Mouse (Mus musculus) liver, embryonic 15.5 days (tissue): Measurements from ENCODE around the gene Fbxo3. TPM values are rescaled to one million over a fixed set of nuclear protein-coding genes. Genes with fewer than 3 reads are reported as not detected.
A peak's percentile ranks its signal among the peaks of the same experiment; 100 is the strongest.
"Not testable (repeated sequence)": the region's sequence is repeated elsewhere in the genome, so short reads cannot be mapped to it uniquely, and the experiment has no call there.

Experiments
- ATAC-seq: fragments of 200-750 bp; cut with Nextera tagmentation; 2 replicates; pipeline ENCODE4 v1.8.0; 2017; ENCODE audit warnings: moderate number of reproducible peaks, mild to moderate bottlenecking, moderate library complexity; ENCODE audit not compliant: insufficient read depth
- H3K27ac ChIP-seq: fragments of 300-500 bp; sonication (generic); replicated peaks from 2 replicates; pipeline ENCODE4 v1.5.1; 2015; ENCODE audit warnings: mild to moderate bottlenecking, inconsistent platforms
- H3K27me3 ChIP-seq: fragments of 300-500 bp; sonication (generic); 2 replicates; pipeline ENCODE4 v1.6.1; 2015; ENCODE audit warnings: mild to moderate bottlenecking, inconsistent platforms
- H3K36me3 ChIP-seq: fragments of 300-500 bp; sonication (generic); replicated peaks from 2 replicates; pipeline ENCODE4 v1.6.1; 2015; ENCODE audit warnings: moderate library complexity, mild to moderate bottlenecking, inconsistent platforms
- H3K4me1 ChIP-seq: fragments of 300-500 bp; sonication (generic); replicated peaks from 2 replicates; pipeline ENCODE4 v1.6.1; 2015; ENCODE audit warnings: inconsistent platforms
- H3K4me2 ChIP-seq: fragments of 300-500 bp; sonication (generic); 2 replicates; pipeline ENCODE4 v1.6.1; 2015; ENCODE audit warnings: moderate library complexity, mild to moderate bottlenecking, inconsistent platforms
- H3K4me3 ChIP-seq: fragments of 300-500 bp; sonication (generic); replicated peaks from 2 replicates; pipeline ENCODE4 v1.5.1; 2015; ENCODE audit warnings: mild to moderate bottlenecking, inconsistent platforms
- H3K9ac ChIP-seq: fragments of 300-500 bp; sonication (generic); 2 replicates; pipeline ENCODE4 v1.6.1; 2015; ENCODE audit warnings: moderate library complexity, mild to moderate bottlenecking, inconsistent platforms
- H3K9me3 ChIP-seq: fragments of 300-500 bp; sonication (generic); replicated peaks from 2 replicates; pipeline ENCODE4 v1.6.1; 2016; ENCODE audit warnings: inconsistent platforms
- WGBS: fragments of 180-500 bp; shearing (Covaris S2); methylation state at CpG from one replicate; pipeline ENCODE4 v1.1.7; 2015; ENCODE audit warnings: mixed read lengths; ENCODE audit not compliant: insufficient replicate concordance; 5-methylcytosine and 5-hydroxymethylcytosine counted together
- polyA plus RNA-seq: library from polyadenylated mRNA; unstranded; fragments of >200 nt; fragmentation: Nextera tagmentation; extraction: Ambion mirVana; gene quantifications from 2 replicates; pipeline ENCODE4 v1.2.1, GENCODE M21; 2015

The Fbxo3 gene
- polyA plus RNA-seq, 1 experiment from 2014 or later: 46.4 TPM

DNA sequence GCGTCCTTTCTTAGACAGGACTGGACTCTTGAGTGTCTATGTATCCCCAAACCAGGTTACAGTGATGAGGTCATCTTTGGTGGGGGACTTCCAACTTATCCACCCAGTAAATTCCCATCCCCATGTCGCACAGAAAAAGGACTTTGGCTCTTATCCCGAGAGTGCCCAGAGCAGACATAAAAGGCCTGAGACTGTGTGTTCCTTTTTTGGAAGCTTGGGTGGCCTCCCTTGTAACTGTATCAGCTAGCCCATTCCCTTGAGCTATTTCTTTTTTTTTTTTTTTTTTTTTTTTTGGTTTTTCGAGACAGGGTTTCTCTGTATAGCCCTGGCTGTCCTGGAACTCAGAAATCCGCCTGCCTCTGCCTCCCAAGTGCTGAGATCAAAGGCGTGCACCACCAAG is 38.0 kb downstream of the Fbxo3 start, which contains the start of gene Gm10912:
Gene Gm10912, plus strand, starts transcription at position 301 of the 400 bp plus-strand sequence.
- not testable (repeated sequence) for H3K4me3 ChIP-seq, ATAC-seq, H3K9ac ChIP-seq, H3K27ac ChIP-seq, H3K9me3 ChIP-seq, H3K4me2 ChIP-seq, H3K27me3 ChIP-seq
- Histone ChIP-seq H3K4me1 (peaks cover 59% of the 10 kb centered on the region), H3K36me3 (peaks cover 27% of the 10 kb centered on the region)
- 76% methylated on average over 6 of the region's 6 CpGs for WGBS

DNA sequence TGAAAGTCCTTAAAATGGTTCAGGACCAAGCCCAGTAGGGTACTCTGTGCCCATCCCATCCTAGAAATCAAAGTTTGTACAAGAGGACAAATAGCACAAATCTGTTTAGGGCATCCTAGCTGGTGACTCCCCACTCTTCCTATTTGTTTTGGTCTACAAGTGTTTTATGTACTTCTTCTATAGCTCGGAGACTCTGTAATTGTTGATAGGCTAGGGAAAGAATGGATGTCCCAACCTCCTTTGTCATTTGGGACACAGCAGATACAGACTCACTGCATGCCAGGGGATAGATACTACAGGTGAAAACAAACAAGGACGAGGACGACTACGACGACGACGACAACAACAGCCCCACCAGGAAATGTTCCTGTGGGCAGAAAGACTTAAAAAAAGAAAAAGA is 40.9 kb downstream of the Fbxo3 start, which contains the start of gene Gm10799:
Gene Gm10799, minus strand, starts transcription at position 101 of the 400 bp plus-strand sequence.
- ATAC-seq, H3K9me3 ChIP-seq, H3K9ac ChIP-seq, H3K27me3 ChIP-seq, H3K4me3 ChIP-seq: not testable (repeated sequence)
- Histone ChIP-seq H3K36me3 (peaks cover 11% of the 10 kb centered on the region; the same call in 1 of the 2 replicates), H3K27ac (peak within 1 kb of the TSS; percentile 86), H3K4me2 (peak within 1 kb of the TSS; percentile 75), H3K4me1 (peaks cover 56% of the 10 kb centered on the region)
- 22% methylated on average over 7 of the region's 7 CpGs for WGBS

- Histone ChIP-seq H3K27me3 (no peaks in the 10 kb centered on the region), H3K4me3 (peak within 1 kb of the TSS; percentile 59), H3K4me1 (peaks cover 44% of the 10 kb centered on the region), H3K9ac (peak within 1 kb of the TSS; percentile 59), H3K27ac (peak within 1 kb of the TSS; percentile 86), H3K4me2 (peak within 1 kb of the TSS; percentile 75), H3K36me3 (peaks cover 8% of the 10 kb centered on the region; the same call in 1 of the 2 replicates), H3K9me3 (no peaks in the 10 kb centered on the region)
- WGBS: 4% methylated on average over 13 of the region's 13 CpGs
- ATAC-seq: peak; percentile 93
Observed at GRCm38 (mm10) chr2:104069704-104070185, 42.2 kb downstream of the Fbxo3 start, which contains the start of gene Cd59b. Cd59b (plus strand) TSS chr2:104069849.

- H3K27me3 ChIP-seq, H3K36me3 ChIP-seq, H3K9me3 ChIP-seq: not testable (repeated sequence)
- peak overlapping the region; percentile 85 for H3K27ac ChIP-seq
- peak overlapping the region; percentile 57 for H3K4me2 ChIP-seq
- H3K4me3 ChIP-seq: peak overlapping the region; percentile 21; the same call in 1 of the 2 replicates
- H3K9ac ChIP-seq: peak overlapping the region; percentile 9; the same call in 1 of the 2 replicates
- 15% methylated on average over 5 of the region's 5 CpGs for WGBS
- ATAC-seq: peak; percentile 99
- peaks cover 46% of the 10 kb centered on the region for H3K4me1 ChIP-seq
Observed at GRCm38 (mm10) chr2:104078285-104078684, 50.8 kb downstream of the Fbxo3 start.

- not testable (repeated sequence) for H3K4me2 ChIP-seq, H3K9ac ChIP-seq, H3K36me3 ChIP-seq, H3K27ac ChIP-seq, H3K27me3 ChIP-seq, H3K9me3 ChIP-seq, ATAC-seq, H3K4me3 ChIP-seq
- no CpG with 5 or more reads among the region's 1 CpGs for whole genome bisulfite sequencing
- peaks cover 49% of the 10 kb centered on the region for H3K4me1 ChIP-seq
Observed at GRCm38 (mm10) chr2:104081436-104082050, 54.0 kb downstream of the Fbxo3 start.

GRCm38 (mm10) chr2:104082474-104082873 is 55.0 kb downstream of the Fbxo3 start:
- Histone ChIP-seq H3K27me3 (no peaks in the 10 kb centered on the region), H3K4me1 (peaks cover 44% of the 10 kb centered on the region), H3K9me3 (no peaks in the 10 kb centered on the region), H3K4me2 (no peak overlapping the region), H3K36me3 (0 out of 2 replicates have a peak, but pooled peaks cover 8% of the 10 kb centered on the region), H3K27ac (no peak overlapping the region; the same call in 1 of the 2 replicates), H3K9ac (no peak overlapping the region), H3K4me3 (no peak overlapping the region)
- ATAC-seq: peak; percentile 6; the same call in 1 of the 2 replicates

DNA sequence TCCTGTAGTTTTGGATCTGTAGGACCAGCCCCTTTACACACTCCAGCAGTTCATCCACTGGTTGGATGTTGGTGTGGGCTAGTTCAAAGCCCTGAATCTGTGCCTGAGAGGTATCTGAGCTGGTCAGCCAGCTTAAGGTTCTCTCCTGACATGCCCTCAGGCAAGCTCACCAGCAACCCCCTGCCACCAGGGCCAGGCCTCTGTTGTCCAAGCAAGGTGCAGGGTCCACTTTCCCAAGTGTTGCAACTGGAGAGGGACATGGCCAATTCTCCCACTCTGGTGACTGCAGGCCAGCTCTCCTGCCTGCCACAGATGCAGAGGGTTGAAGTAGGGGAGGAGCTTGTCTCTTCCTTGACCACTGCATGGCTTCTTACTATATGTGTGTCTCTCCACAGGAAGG is 56.5 kb downstream of the Fbxo3 start:
- peaks cover 35% of the 10 kb centered on the region for H3K4me1 ChIP-seq
- H3K36me3 ChIP-seq, H3K4me2 ChIP-seq, H3K27me3 ChIP-seq, H3K4me3 ChIP-seq, H3K9me3 ChIP-seq, H3K9ac ChIP-seq: not testable (repeated sequence)
- peak; percentile 35 for ATAC-seq
- H3K27ac ChIP-seq: peak overlapping the region; percentile 45; the same call in 1 of the 2 replicates

GRCm38 (mm10) chr2:104087562-104087961 is 60.0 kb downstream of the Fbxo3 start:
- ATAC-seq: peak; percentile 77
- H3K4me3 ChIP-seq, H3K9me3 ChIP-seq, H3K36me3 ChIP-seq, H3K9ac ChIP-seq, H3K27me3 ChIP-seq, H3K4me2 ChIP-seq: not testable (repeated sequence)
- peaks cover 34% of the 10 kb centered on the region for H3K4me1 ChIP-seq
- H3K27ac ChIP-seq: peak overlapping the region; percentile 61; the same call in 1 of the 2 replicates
- 36% methylated on average over 1 of the region's 1 CpGs for WGBS

GRCm38 (mm10) chr2:104093305-104093704 is 65.8 kb downstream of the Fbxo3 start:
- Histone ChIP-seq H3K4me1 (peaks cover 62% of the 10 kb centered on the region), H3K4me2 (no peak overlapping the region), H3K36me3 (no peaks in the 10 kb centered on the region), H3K9me3 (no peaks in the 10 kb centered on the region), H3K27ac (no peak overlapping the region), H3K9ac (no peak overlapping the region), H3K4me3 (no peak overlapping the region), H3K27me3 (no peaks in the 10 kb centered on the region)
- ATAC-seq: no peak
- 72% methylated on average over 2 of the region's 2 CpGs for whole genome bisulfite sequencing

DNA sequence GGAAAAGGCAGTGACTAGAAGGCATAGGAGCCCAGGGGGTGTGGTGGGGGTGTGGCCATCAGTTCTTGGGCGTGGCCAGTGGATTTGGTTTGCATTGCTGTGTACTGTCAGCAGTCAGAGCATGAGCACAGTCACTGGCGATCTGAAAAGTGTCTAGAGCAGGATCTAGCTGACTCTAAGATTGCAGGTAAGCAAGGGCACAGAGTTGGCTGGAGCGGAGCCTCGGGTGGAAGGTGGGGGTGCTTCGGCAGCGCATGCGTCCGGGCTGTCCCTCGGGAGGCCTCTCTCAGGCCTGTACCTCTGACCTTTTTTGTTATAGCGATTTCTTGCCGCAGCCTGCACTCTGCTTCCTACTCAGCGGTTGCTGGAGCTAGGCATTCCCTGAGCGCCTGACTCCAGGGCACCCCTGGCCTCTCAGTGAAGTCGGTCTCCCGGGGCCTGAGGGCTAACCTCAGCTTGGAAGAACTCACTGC is 68.3 kb downstream of the Fbxo3 start, which contains the start of gene Cd59a:
Gene Cd59a, plus strand, starts transcription at position 61 of the 473 bp plus-strand sequence.
- Histone ChIP-seq H3K36me3 (no peaks in the 10 kb centered on the region), H3K4me2 (peak within 1 kb of the TSS; percentile 70), H3K27me3 (no peaks in the 10 kb centered on the region), H3K27ac (peak within 1 kb of the TSS; percentile 96), H3K9ac (peak within 1 kb of the TSS; percentile 76), H3K4me3 (peak within 1 kb of the TSS; percentile 70), H3K4me1 (peaks cover 81% of the 10 kb centered on the region), H3K9me3 (no peaks in the 10 kb centered on the region)
- ATAC-seq: peak; percentile 76
- 4% methylated on average over 15 of the region's 15 CpGs for WGBS

DNA sequence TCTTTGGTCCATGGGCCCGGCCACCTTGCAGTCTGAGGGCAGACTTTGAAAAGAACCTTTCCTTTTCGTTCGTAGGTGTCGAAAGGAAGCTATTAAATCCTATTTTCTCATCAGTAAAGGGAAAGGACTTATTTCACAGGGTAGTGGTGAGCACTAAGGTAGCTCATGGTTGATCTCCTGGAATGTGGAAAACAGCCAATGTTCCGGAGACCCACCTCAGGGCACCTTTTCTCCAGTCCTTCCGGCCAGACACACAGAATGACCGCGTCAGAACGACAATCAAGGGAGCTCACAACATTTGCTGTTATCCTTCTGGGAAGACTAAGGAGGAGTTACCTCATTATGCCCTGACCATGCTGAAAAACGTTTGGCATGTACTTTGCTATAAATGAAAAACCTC is 68.7 kb downstream of the Fbxo3 start:
- no peaks in the 10 kb centered on the region for H3K9me3 ChIP-seq
- no peak for ATAC-seq
- peak overlapping the region; percentile 70 for H3K4me3 ChIP-seq
- WGBS: 33% methylated on average over 10 of the region's 10 CpGs
- H3K27ac ChIP-seq: peak overlapping the region; percentile 96
- H3K27me3 ChIP-seq: no peaks in the 10 kb centered on the region
- peaks cover 82% of the 10 kb centered on the region for H3K4me1 ChIP-seq
- H3K9ac ChIP-seq: peak overlapping the region; percentile 76
- H3K4me2 ChIP-seq: peak overlapping the region; percentile 70
- 0 out of 2 replicates have a peak, but pooled peaks cover 2% of the 10 kb centered on the region for H3K36me3 ChIP-seq
